ENCODE assay signal across 8 mouse cellular contexts in genomic region chr3:89421002-89421774, GRCm38 (mm10). TPM values are rescaled to one million over a fixed set of nuclear protein-coding genes. Genes with fewer than 3 reads are reported as not detected.
A peak's percentile ranks its signal among the peaks of the same experiment; 100 is the strongest.
DNase-seq lines count a peak whose midpoint lies in the region; ATAC-seq lines count a peak whose summit lies in the region.

No protein-coding gene starts in this region.

- H3K27me3 ChIP-seq in hindbrain, embryonic 14.5 days (ENCODE audit: control insufficient read depth, insufficient read depth, low read length), result no peaks in the 10 kb centered on the region

- ATAC-seq in common myeloid progenitor, adult 5-6 weeks (replicated peaks; ENCODE audit: low read depth, poor library complexity, severe bottlenecking), result peak; percentile 40
- peak; percentile 54; the same call in 1 of the 2 replicates for ATAC-seq in hindbrain, embryonic 14.5 days (ENCODE audit: low FRiP score)

- H3K4me3 ChIP-seq in hindbrain, embryonic 14.5 days (replicated peaks; ENCODE audit: low read length), result peak overlapping the region; percentile 27

- H3K36me3 ChIP-seq in hindbrain, embryonic 14.5 days (replicated peaks; ENCODE audit: control insufficient read depth, insufficient read depth), result 0 out of 2 replicates have a peak, but pooled peaks cover 7% of the 10 kb centered on the region

- peak overlapping the region; percentile 56 for H3K4me2 ChIP-seq in hindbrain, embryonic 14.5 days (replicated peaks)

- peak; percentile 89 for DNase-seq in ZHBTc4 (ENCODE audit: low read depth, low spot score)
- DNase-seq in gastrocnemius, adult 18-20 months (ENCODE audit: low spot score), result peak; percentile 88
- DNase-seq in hindbrain, embryonic 14.5 days (ENCODE audit: low spot score), result peak; percentile 48
- DNase-seq in left cerebral cortex, adult 8-10 months (ENCODE audit: low spot score in 2 of 2), result peak; percentile 45 to 79
- DNase-seq in lung, postnatal 4 days, result peak; percentile 88 to 93
- peak; percentile 64 to 75 for DNase-seq in right cerebral cortex, adult 2 months (ENCODE audit: low spot score in 2 of 2)
- DNase-seq in thymus, postnatal 25 days, result no peak

- H3K27ac ChIP-seq in hindbrain, embryonic 14.5 days, result peak overlapping the region; percentile 50; the same call in 1 of the 2 replicates

- WGBS in hindbrain, embryonic 14.5 days, result 3% methylated on average over 11 of the region's 11 CpGs

- peaks cover 29% of the 10 kb centered on the region for H3K4me1 ChIP-seq in hindbrain, embryonic 14.5 days (replicated peaks; ENCODE audit: control insufficient read depth, insufficient read depth, low read length)

- no peaks in the 10 kb centered on the region for H3K9me3 ChIP-seq in hindbrain, embryonic 14.5 days (ENCODE audit: control insufficient read depth, low read length)

- H3K9ac ChIP-seq in hindbrain, embryonic 14.5 days, result peak overlapping the region; percentile 57

RNA-seq across cellular contexts. Expression of gene Shc1, which starts 2.9 kb away (rescaled TPM):
- 28.2 and 41.0 TPM in 2 replicates for total RNA-seq in common myeloid progenitor, adult 5-6 weeks (2017)
- 10 to 100 TPM; 14.7 to 19.1 TPM for total RNA-seq in gastrocnemius, adult 18-20 months (2021)
- polyA plus RNA-seq in hindbrain, embryonic 14.5 days (2014; fragmentation: Nextera tagmentation; extraction: Ambion mirVana), result 12.1 and 13.9 TPM in 2 replicates
- total RNA-seq in left cerebral cortex, adult 8-10 months (2022), result 10 to 100 TPM; 15.1 to 18.7 (median 17.3) TPM

RNA-seq across cellular contexts. Expression of gene Cks1b, which starts 3.0 kb away (rescaled TPM):
- 151 and 194 TPM in 2 replicates for total RNA-seq in common myeloid progenitor, adult 5-6 weeks (2017)
- total RNA-seq in gastrocnemius, adult 18-20 months (2021), result 1 to 10 TPM; 2.2 to 2.7 TPM
- 94.0 and 99.4 TPM in 2 replicates for polyA plus RNA-seq in hindbrain, embryonic 14.5 days (2014; fragmentation: Nextera tagmentation; extraction: Ambion mirVana)
- total RNA-seq in left cerebral cortex, adult 8-10 months (2022), result 1 to 10 TPM; 2.4 to 3.5 (median 2.8) TPM

RNA-seq across cellular contexts. Expression of gene Pygo2, which starts 8.8 kb away (rescaled TPM):
- total RNA-seq in common myeloid progenitor, adult 5-6 weeks (2017), result 13.5 and 13.9 TPM in 2 replicates
- 10 to 100 TPM in 1 of 2 experiments, 1 to 10 TPM in 1; 7.8 to 11.6 TPM for total RNA-seq in gastrocnemius, adult 18-20 months (2021)
- polyA plus RNA-seq in hindbrain, embryonic 14.5 days (2014; fragmentation: Nextera tagmentation; extraction: Ambion mirVana), result 47.1 and 50.6 TPM in 2 replicates
- total RNA-seq in left cerebral cortex, adult 8-10 months (2022), result 10 to 100 TPM; 44.0 to 57.4 (median 48.8) TPM

RNA-seq across cellular contexts. Expression of gene Flad1, which starts 9.5 kb away (rescaled TPM):
- total RNA-seq in common myeloid progenitor, adult 5-6 weeks (2017), result 7.1 and 12.0 TPM in 2 replicates
- 10 to 100 TPM; 45.2 to 51.6 TPM for total RNA-seq in gastrocnemius, adult 18-20 months (2021)
- 30.8 and 33.4 TPM in 2 replicates for polyA plus RNA-seq in hindbrain, embryonic 14.5 days (2014; fragmentation: Nextera tagmentation; extraction: Ambion mirVana)
- 10 to 100 TPM; 30.8 to 39.9 (median 35.6) TPM for total RNA-seq in left cerebral cortex, adult 8-10 months (2022)

RNA-seq across cellular contexts. Expression of gene Pbxip1, which starts 15.3 kb away (rescaled TPM):
- 13.6 and 21.3 TPM in 2 replicates for total RNA-seq in common myeloid progenitor, adult 5-6 weeks (2017)
- total RNA-seq in gastrocnemius, adult 18-20 months (2021), result 100 to 1,000 TPM; 226 to 236 TPM
- polyA plus RNA-seq in hindbrain, embryonic 14.5 days (2014; fragmentation: Nextera tagmentation; extraction: Ambion mirVana), result 9.8 and 12.8 TPM in 2 replicates
- total RNA-seq in left cerebral cortex, adult 8-10 months (2022), result 10 to 100 TPM; 33.6 to 51.4 (median 41.9) TPM

Comparison
In these comparisons a context has a peak if more than half of its experiments do, and no peak if none do; other contexts are left out.
1. RNA of gene Cks1b, which starts 3.0 kb away (total RNA-seq): 151 to 194 TPM in common myeloid progenitor, adult 5-6 weeks; 2.4 to 3.5 TPM in left cerebral cortex, adult 8-10 months and 2.2 to 2.7 TPM in gastrocnemius, adult 18-20 months; every median in the first group is over 10 times any median in the second.